Mouse (Mus musculus) ES-E14 (cell line): Measurements from ENCODE around the gene Isca2. TPM values are rescaled to one million over a fixed set of nuclear protein-coding genes. Genes with fewer than 3 reads are reported as not detected.

Source experiments
- DNase-seq: peaks from one replicate; pipeline ENCODE4 v3.0.0-alpha.2; 2013; ENCODE audit warnings: low read depth, low spot score
- H3K27ac ChIP-seq: 2 replicates; pipeline ENCODE4 v1.5.1; 2012; ENCODE audit warnings: low read depth, mild to moderate bottlenecking, low read length, moderate library complexity, mixed read lengths; ENCODE audit not compliant: poor library complexity, insufficient read depth, severe bottlenecking
- H3K36me3 ChIP-seq: 2 replicates; pipeline ENCODE4 v1.6.1; 2012; ENCODE audit warnings: mild to moderate bottlenecking, low read length, moderate library complexity, mixed read lengths; ENCODE audit not compliant: control insufficient read depth, poor library complexity, insufficient read depth, severe bottlenecking
- H3K4me1 ChIP-seq, 2 experiments: fragments of 150-350 bp in 1 of 2; sonication (generic) in 1 of 2; 2 replicates each; pipeline ENCODE4 v1.6.1; 2012; ENCODE audit warnings: low read length in 2 of 2, mild to moderate bottlenecking in 1 of 2, mixed read lengths in 1 of 2; ENCODE audit not compliant: control insufficient read depth in 2 of 2, insufficient read depth in 2 of 2, poor library complexity in 1 of 2
- H3K4me3 ChIP-seq, 2 experiments: fragments of 150-350 bp in 1 of 2; sonication (generic) in 1 of 2; 2 replicates each; pipeline ENCODE4 v1.5.1; 2012; ENCODE audit warnings: low read length in 2 of 2, low read depth in 1 of 2, mild to moderate bottlenecking in 1 of 2, mixed read lengths in 1 of 2; ENCODE audit not compliant: insufficient read depth in 1 of 2, poor library complexity in 1 of 2, severe bottlenecking in 1 of 2
- H3K9ac ChIP-seq: 2 replicates; pipeline ENCODE4 v1.6.1; 2012; ENCODE audit warnings: low read depth, mild to moderate bottlenecking, low read length, mixed read lengths; ENCODE audit not compliant: poor library complexity, insufficient read depth, severe bottlenecking
- H3K9me3 ChIP-seq: fragments of 150-350 bp; sonication (generic); 2 replicates; pipeline ENCODE4 v1.6.1; 2012; ENCODE audit warnings: low read depth, mild to moderate bottlenecking, low read length; ENCODE audit not compliant: control insufficient read depth, insufficient read depth
- CHD2 ChIP-seq: IDR thresholded peaks from 2 replicates; pipeline ENCODE4 v1.6.1; 2014; ENCODE audit warnings: mild to moderate bottlenecking, low read depth, low read length, inconsistent platforms
- HCFC1 ChIP-seq: IDR thresholded peaks from 2 replicates; pipeline ENCODE4 v1.6.1; 2012; ENCODE audit warnings: low read length, inconsistent platforms, borderline replicate concordance; ENCODE audit not compliant: insufficient read depth
- MAFK ChIP-seq: IDR thresholded peaks from 2 replicates; pipeline ENCODE4 v1.6.1; 2014; ENCODE audit warnings: mild to moderate bottlenecking, low read depth, low read length, inconsistent platforms; ENCODE audit not compliant: insufficient read depth
- ZC3H11A ChIP-seq: IDR thresholded peaks from 2 replicates; pipeline ENCODE4 v1.6.1; 2012; ENCODE audit warnings: low read depth, mild to moderate bottlenecking, inconsistent platforms, low read length, borderline replicate concordance
- ZNF384 ChIP-seq: IDR thresholded peaks from 2 replicates; pipeline ENCODE4 v1.6.1; 2012; ENCODE audit warnings: low read depth, low read length, inconsistent platforms
- in situ Hi-C, 2 experiments: fragments of 600-800 bp; cut with MboI; formaldehyde crosslinking; loops; one replicate each; pipeline ENCODE4 v1.15.1; 2025; ENCODE audit warnings: low sequenced_read_pairs in 2 of 2, inconsistent platforms in 1 of 2; ENCODE audit not compliant: unreplicated experiment in 2 of 2
- total RNA-seq: library from RNA; depleted of rRNA; stranded (reverse); fragments of 300-350 nt; gene quantifications from 2 replicates; pipeline ENCODE4 v1.2.3, GENCODE M21; 2012

The Isca2 gene
- total RNA-seq, 1 experiment = 36.5 TPM

DNA sequence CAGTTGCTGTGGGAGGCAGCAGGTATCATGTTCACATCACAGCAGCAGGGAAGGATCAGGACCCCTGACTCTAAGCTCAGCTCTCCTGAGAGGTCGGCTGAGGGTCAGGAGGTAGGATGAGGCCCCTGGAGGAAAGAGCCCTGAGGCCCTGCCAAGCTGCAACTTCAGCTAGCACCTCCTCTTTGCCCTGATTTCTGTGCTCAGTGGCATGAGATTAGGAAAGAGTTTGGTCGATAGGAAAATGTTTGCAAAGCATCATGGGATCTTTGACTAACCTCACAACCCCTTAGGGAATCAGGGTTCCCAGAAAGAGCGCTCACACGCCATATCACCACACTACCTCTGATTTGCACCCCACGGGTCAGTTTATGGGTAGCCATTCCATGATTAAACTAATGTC is 33.7 kb downstream of the Isca2 start:
- Histone ChIP-seq H3K4me3 (no peak overlapping the region), H3K9me3 (no peaks in the 10 kb centered on the region), H3K36me3 (no peaks in the 10 kb centered on the region), H3K9ac (no peak overlapping the region), H3K4me1 (peaks cover 0 to 9% of the 10 kb centered on the region in 2 experiments; a peak in 2 of 4 replicates), H3K27ac (no peak overlapping the region)
- no peak for TF ChIP-seq CHD2
- TF ChIP-seq ZC3H11A = no peak
- no peak for TF ChIP-seq ZNF384
- no peak for TF ChIP-seq HCFC1
- no peak for TF ChIP-seq MAFK
- in situ Hi-C loops = no loop called here
- no peak for DNase-seq

DNA sequence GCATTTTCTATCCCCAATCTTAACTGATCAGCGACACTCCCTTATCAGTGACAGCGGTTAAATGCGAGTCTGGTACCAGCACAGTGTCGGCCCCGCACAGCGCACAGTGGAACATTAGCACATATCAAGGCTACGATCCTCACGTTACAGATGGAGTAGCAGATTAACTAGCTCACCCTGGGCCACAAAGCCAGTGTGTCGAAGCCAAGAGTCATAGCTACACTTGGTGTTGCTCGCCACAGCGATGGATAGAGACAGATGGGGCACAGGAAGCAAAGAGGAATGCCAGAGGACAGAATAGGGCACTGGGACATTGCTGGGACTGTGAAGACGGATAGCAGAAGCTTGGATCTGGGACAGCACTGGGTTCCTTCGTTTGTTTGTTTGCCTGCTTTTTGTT is 34.3 kb downstream of the Isca2 start:
- no peaks in the 10 kb centered on the region for H3K36me3 ChIP-seq
- peaks cover 0 to 9% of the 10 kb centered on the region in 2 experiments; a peak in 2 of 4 replicates for H3K4me1 ChIP-seq
- DNase-seq = no peak
- no peaks in the 10 kb centered on the region for H3K9me3 ChIP-seq
- H3K9ac ChIP-seq = no peak overlapping the region
- H3K4me3 ChIP-seq = no peak overlapping the region
- in situ Hi-C loops = no loop called here
- no peak overlapping the region for H3K27ac ChIP-seq
- TF ChIP-seq HCFC1 (no peak), ZC3H11A (no peak), MAFK (no peak), ZNF384 (no peak), CHD2 (no peak)

DNA sequence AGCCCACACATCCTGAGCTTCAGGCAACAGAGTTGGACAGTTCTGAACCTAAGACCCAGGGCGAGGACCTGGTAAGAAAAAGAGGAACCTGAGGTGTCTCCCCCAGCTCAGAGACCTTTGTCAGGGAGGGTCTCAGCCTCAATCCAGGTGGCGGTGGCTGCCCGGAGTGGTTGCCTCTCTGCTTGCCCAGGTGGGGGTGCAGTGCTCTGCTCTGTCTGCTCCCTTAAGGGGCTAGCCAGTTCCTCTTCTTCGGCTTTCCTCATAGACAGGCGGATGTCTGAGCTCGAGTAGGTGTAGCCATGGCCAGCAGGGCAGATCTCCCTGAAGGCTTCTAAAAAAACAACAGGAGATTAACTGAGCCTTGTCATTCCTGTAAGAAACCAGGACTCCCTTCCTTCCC is 36.0 kb downstream of the Isca2 start:
- Histone ChIP-seq H3K27ac (no peak overlapping the region), H3K9ac (no peak overlapping the region), H3K4me3 (no peak overlapping the region), H3K4me1 (peaks cover 0 to 9% of the 10 kb centered on the region in 2 experiments; a peak in 2 of 4 replicates), H3K36me3 (no peaks in the 10 kb centered on the region), H3K9me3 (no peaks in the 10 kb centered on the region)
- no peak for DNase-seq
- in situ Hi-C loops = no loop called here
- TF ChIP-seq ZNF384 = no peak

GRCm38 (mm10) chr12:84810810-84811209 is 37.8 kb downstream of the Isca2 start:
- no peak for DNase-seq
- Histone ChIP-seq H3K4me1 (peaks cover 0 to 5% of the 10 kb centered on the region in 2 experiments; a peak in 2 of 4 replicates), H3K4me3 (no peak overlapping the region), H3K9me3 (no peaks in the 10 kb centered on the region), H3K9ac (no peak overlapping the region), H3K27ac (no peak overlapping the region), H3K36me3 (no peaks in the 10 kb centered on the region)
- in situ Hi-C loops = no loop called here
- no peak for TF ChIP-seq ZNF384
- no peak for TF ChIP-seq ZC3H11A
- no peak for TF ChIP-seq CHD2
- no peak for TF ChIP-seq HCFC1
- no peak for TF ChIP-seq MAFK

DNA sequence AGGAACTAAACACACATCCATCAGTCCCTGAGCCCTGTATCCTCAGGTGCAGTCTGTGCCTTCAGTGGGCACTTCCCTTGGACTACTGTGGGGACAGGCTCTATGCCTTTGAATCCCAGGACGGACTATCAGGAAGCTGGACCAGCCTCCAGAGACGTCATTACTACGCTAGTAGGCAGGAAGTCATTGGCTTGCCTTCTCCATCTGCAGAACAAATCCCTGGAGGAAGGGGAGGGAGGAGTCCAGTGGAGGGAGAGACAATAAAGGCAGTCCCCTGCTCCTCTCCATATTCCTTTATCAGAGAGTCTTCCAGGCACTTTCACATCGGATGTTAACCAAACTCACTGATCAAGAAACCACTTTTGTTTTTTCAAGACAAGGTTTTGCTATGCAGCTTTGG is 38.5 kb downstream of the Isca2 start:
- no peak overlapping the region for H3K27ac ChIP-seq
- no peak for DNase-seq
- no peak for TF ChIP-seq ZNF384
- no peak for TF ChIP-seq ZC3H11A
- TF ChIP-seq MAFK = no peak
- TF ChIP-seq HCFC1 = no peak
- TF ChIP-seq CHD2 = no peak
- in situ Hi-C loops = no loop called here
- peaks cover 0 to 5% of the 10 kb centered on the region in 2 experiments; a peak in 2 of 4 replicates for H3K4me1 ChIP-seq
- no peak overlapping the region for H3K9ac ChIP-seq
- H3K36me3 ChIP-seq = no peaks in the 10 kb centered on the region
- H3K9me3 ChIP-seq = no peaks in the 10 kb centered on the region
- H3K4me3 ChIP-seq = no peak overlapping the region
